Mouse (Mus musculus) B cell, adult 62 days (primary cell): ENCODE measurements around the gene Cd6. TPM values are rescaled to one million over a fixed set of nuclear protein-coding genes. Genes with fewer than 3 reads are reported as not detected.

ENCODE experiments used
- total RNA-seq: library from RNA; stranded (reverse); gene quantifications from 4 replicates; pipeline ENCODE4 v1.2.4, GENCODE M21; 2023

The Cd6 gene
- 0.24 to 0.73 TPM in 2 of 4 replicates, not detected in the others for total RNA-seq

DNA sequence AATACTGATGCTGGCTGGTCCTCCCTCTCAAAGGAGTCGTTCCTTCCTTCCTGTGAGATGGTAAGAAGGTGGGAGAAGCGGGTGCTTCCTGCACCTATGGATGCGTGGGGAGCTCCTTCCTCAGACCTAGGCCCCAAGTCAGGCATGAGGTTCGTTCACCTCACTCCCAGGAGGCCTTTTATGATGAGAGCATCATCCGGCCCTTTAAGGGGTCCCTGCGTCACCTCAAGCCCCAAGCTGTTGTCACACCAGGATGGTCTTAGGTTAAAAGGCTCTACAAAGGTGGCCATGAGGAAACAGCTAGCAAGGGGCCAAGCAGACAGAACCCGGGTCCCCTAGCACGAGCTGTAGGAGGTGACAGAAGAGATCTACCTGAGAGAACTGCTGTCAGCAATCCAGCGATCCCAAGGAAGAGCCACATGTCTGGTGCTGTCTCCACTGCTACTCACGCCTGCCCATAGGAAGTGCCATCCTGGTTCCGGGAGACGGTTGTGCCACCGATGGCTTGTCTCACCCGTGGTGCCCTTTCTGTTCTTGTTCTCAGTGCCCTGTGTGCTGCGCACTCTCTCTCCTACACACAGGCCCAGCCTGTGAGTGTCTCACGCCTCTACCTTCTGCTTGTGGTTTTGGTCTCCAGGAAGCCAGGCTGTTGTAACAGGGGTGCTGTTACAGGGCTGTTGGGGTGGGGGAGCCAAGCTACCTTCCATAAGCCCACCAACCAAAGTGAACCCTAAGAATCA lies at the start of gene Cd6:
Cd6 (minus strand) TSS at position 623 of the 740 bp plus-strand sequence.

DNA sequence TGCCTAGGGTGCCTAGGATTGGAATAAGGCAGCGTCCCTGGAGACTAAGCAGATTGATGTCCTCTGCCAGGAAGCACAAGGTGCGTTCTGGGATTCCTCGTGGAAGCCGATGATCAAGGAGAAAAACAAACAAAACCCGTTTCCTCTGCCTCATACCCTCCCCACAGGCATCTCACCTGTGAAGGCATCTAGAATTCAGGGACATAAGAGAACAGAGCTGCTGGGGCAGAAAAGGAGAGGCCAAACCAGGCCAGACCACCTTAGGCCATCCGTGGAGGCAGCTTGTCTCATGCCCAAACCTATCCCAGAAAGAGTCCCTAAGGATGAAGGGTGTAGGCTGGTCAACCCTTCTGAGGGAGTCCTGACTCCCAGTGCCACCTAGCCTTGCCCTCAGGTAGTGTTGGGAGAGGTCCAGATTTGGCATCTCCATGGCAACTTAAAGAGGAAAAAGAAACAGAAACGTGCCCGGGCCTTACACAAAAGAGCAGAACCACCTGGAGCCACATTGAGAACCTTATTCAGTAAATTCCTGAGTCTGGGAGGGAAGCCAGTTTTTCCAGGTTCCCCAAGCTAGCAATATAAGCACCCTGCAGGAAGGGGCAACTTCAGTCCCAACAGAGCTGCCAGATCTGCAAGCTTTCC lies 40.1 kb upstream of the Cd6 start, which contains the start of gene Tmem132a:
Tmem132a (minus strand) TSS at position 55 of the 642 bp plus-strand sequence.

DNA sequence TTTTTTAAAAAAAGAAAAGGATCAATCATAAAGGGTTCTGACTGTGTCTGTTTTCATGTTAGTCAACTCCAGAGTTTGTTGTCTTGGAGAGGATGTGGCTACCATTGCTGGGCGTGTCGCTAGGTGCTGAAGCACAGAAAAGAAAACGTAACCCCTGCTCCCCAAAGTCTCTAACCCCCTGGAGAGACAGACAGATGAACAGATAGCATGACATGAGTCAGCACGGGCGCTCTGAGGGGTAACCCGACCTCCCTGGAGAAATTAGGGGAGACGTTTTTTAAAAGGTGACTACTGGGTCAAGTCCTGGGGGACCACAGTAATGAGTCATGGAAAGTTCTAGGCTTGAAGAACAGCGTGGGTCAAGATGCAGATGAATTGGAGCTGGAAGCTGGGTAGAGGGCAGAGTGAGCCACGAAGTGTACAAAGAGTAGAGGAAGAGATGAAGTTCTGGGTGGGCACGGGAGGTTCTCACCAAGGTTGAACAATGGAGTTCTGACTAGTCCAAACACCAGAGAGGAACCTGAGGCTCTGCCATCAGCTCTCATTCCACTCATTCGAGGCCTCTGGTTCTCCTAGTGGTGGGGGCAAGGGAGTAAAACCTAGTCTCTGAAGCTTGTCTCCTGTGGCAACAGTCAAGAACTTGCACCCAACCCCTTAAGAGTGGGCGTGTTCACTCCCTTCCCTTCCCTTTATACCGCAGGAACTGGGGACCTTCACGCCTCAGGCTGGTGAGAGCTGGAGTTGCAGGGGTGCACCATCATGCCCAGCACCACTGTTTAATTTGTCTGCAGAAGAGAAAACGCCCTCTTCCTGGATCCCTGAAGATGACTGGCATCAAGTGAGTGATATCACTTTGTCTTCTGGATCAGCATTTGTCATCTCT lies 9.4 kb upstream of the Cd6 start, which contains the start of gene Slc15a3:
Slc15a3 (plus strand) TSS at position 718 of the 883 bp plus-strand sequence.

Other genes with a start within 250 kb of the Cd6 start
- 162 to 176 TPM (median 168 TPM) in 4 replicates for gene Ddb1, start 224.7 kb downstream of the Cd6 start, total RNA-seq
- 3.2 to 6.2 TPM (median 4.1 TPM) in 4 replicates for gene Tkfc, start 224.4 kb downstream of the Cd6 start, total RNA-seq
- 0.36 to 1.3 TPM (median 0.75 TPM) in 3 of 4 replicates, not detected in the other for gene Vwce, start 195.8 kb downstream of the Cd6 start, total RNA-seq
- gene Pga5, start 152.0 kb downstream of the Cd6 start, total RNA-seq: not detected in 4 replicates
- 19.0 to 23.7 TPM (median 23.0 TPM) in 4 replicates for gene Vps37c, start 141.3 kb downstream of the Cd6 start, total RNA-seq
- 1.2 to 3.2 TPM (median 1.6 TPM) in 4 replicates for gene Cd5, start 91.1 kb downstream of the Cd6 start, total RNA-seq
- 30.3 to 56.1 TPM (median 39.7 TPM) in 4 replicates for gene Slc15a3, start 9.7 kb upstream of the Cd6 start, total RNA-seq
- 0.28 to 2.0 TPM (median 0.51 TPM) in 4 replicates for gene Tmem132a, start 39.9 kb upstream of the Cd6 start, total RNA-seq
- 24.4 to 29.2 TPM (median 25.2 TPM) in 4 replicates for gene Tmem109, start 51.9 kb upstream of the Cd6 start, total RNA-seq
- gene Prpf19, start 65.2 kb upstream of the Cd6 start, total RNA-seq: 107 to 138 TPM (median 121 TPM) in 4 replicates
- not detected in 4 replicates for gene Zp1, start 90.6 kb upstream of the Cd6 start, total RNA-seq
- not detected in 4 replicates for gene Ptgdr2, start 107.1 kb upstream of the Cd6 start, total RNA-seq
- 42.0 to 48.4 TPM (median 45.5 TPM) in 4 replicates for gene Ccdc86, start 119.2 kb upstream of the Cd6 start, total RNA-seq
- not detected in 4 replicates for gene Ms4a10, start 144.6 kb upstream of the Cd6 start, total RNA-seq
- not detected in 4 replicates for gene Ms4a15, start 163.2 kb upstream of the Cd6 start, total RNA-seq
- not detected in 4 replicates for gene Ms4a18, start 188.0 kb upstream of the Cd6 start, total RNA-seq